Mouse (Mus musculus): ENCODE results near the gene Psmc5. TPM values are rescaled to one million over a fixed set of nuclear protein-coding genes. Genes with fewer than 3 reads are reported as not detected.
A peak's percentile ranks its signal among the peaks of the same experiment; 100 is the strongest.

The Psmc5 gene
- total and polyA plus RNA-seq, 2 experiments = 37.7 to 65.2 TPM

GRCm38 (mm10) chr11:106274374-106274773, 18.4 kb downstream of the Psmc5 start:
- Histone ChIP-seq H3K79me2 (ENCODE audit: control insufficient read depth, insufficient read depth, low read length) (peaks cover 10% of the 10 kb centered on the region; the same call in 1 of the 2 replicates), H3K4me1 (ENCODE audit: control insufficient read depth, insufficient read depth, low read length) (peaks cover 16% of the 10 kb centered on the region), H3K9ac (ENCODE audit: low read depth, low read length) (no peak overlapping the region), H3K27ac (replicated peaks; ENCODE audit: insufficient read depth, low read depth, low read length) (no peak overlapping the region), H3K36me3 (ENCODE audit: control insufficient read depth, insufficient read depth, low read length) (no peaks in the 10 kb centered on the region), H3K4me3 (ENCODE audit: insufficient read depth, low read depth, low read length) (no peak overlapping the region), H3K27me3 (ENCODE audit: control insufficient read depth, insufficient read depth, low read length) (no peaks in the 10 kb centered on the region)
- no peak for TF ChIP-seq CTCF (IDR thresholded peaks at IDR 0.05; ENCODE audit: low read depth, low read length)
- no peak for TF ChIP-seq POLR2A (IDR thresholded peaks at IDR 0.05; ENCODE audit: extremely low read depth, insufficient read depth, low read length)
- DNase-seq (ENCODE audit: extremely low read depth, low read depth, low spot score) = no peak
- 94% methylated on average over 1 of the region's 1 CpGs for WGBS

- DNase-seq (ENCODE audit: extremely low read depth, low read depth, low spot score) = peak; percentile 38
- H3K4me3 ChIP-seq (ENCODE audit: insufficient read depth, low read depth, low read length) = no peak overlapping the region
- H3K27me3 ChIP-seq (ENCODE audit: control insufficient read depth, insufficient read depth, low read length) = no peaks in the 10 kb centered on the region
- no peaks in the 10 kb centered on the region for H3K36me3 ChIP-seq (ENCODE audit: control insufficient read depth, insufficient read depth, low read length)
- peaks cover 10% of the 10 kb centered on the region; the same call in 1 of the 2 replicates for H3K79me2 ChIP-seq (ENCODE audit: control insufficient read depth, insufficient read depth, low read length)
- 80% methylated on average over 7 of the region's 7 CpGs for WGBS
- no peak overlapping the region for H3K27ac ChIP-seq (replicated peaks; ENCODE audit: insufficient read depth, low read depth, low read length)
- H3K9ac ChIP-seq (ENCODE audit: low read depth, low read length) = no peak overlapping the region
- peaks cover 15% of the 10 kb centered on the region for H3K4me1 ChIP-seq (ENCODE audit: control insufficient read depth, insufficient read depth, low read length)
- TF ChIP-seq POLR2A (IDR thresholded peaks at IDR 0.05; ENCODE audit: extremely low read depth, insufficient read depth, low read length) (no peak), CTCF (IDR thresholded peaks at IDR 0.05; ENCODE audit: low read depth, low read length) (no peak)
Measured at GRCm38 (mm10) chr11:106274971-106275411, 19.0 kb downstream of the Psmc5 start.

GRCm38 (mm10) chr11:106276454-106276853, 20.5 kb downstream of the Psmc5 start, which contains the start of gene Tcam1:
Gene Tcam1, plus strand, starts transcription at chr11:106276672.
- no peaks in the 10 kb centered on the region for H3K36me3 ChIP-seq (ENCODE audit: control insufficient read depth, insufficient read depth, low read length)
- no peak within 1 kb of the TSS for H3K27ac ChIP-seq (replicated peaks; ENCODE audit: insufficient read depth, low read depth, low read length)
- H3K4me3 ChIP-seq (ENCODE audit: insufficient read depth, low read depth, low read length) = no peak within 1 kb of the TSS
- no peak for TF ChIP-seq POLR2A (IDR thresholded peaks at IDR 0.05; ENCODE audit: extremely low read depth, insufficient read depth, low read length)
- peak; percentile 96 for TF ChIP-seq CTCF (IDR thresholded peaks at IDR 0.05; ENCODE audit: low read depth, low read length)
- H3K4me1 ChIP-seq (ENCODE audit: control insufficient read depth, insufficient read depth, low read length) = peaks cover 6% of the 10 kb centered on the region; the same call in 1 of the 2 replicates
- no peaks in the 10 kb centered on the region for H3K27me3 ChIP-seq (ENCODE audit: control insufficient read depth, insufficient read depth, low read length)
- no peak within 1 kb of the TSS for H3K9ac ChIP-seq (ENCODE audit: low read depth, low read length)
- 2% methylated on average over 25 of the region's 25 CpGs for WGBS
- no peaks in the 10 kb centered on the region for H3K79me2 ChIP-seq (ENCODE audit: control insufficient read depth, insufficient read depth, low read length)
- DNase-seq (ENCODE audit: extremely low read depth, low read depth, low spot score) = peak; percentile 88

GRCm38 (mm10) chr11:106282452-106282851, 26.5 kb downstream of the Psmc5 start:
- no peak overlapping the region for H3K4me3 ChIP-seq (ENCODE audit: insufficient read depth, low read depth, low read length)
- H3K27me3 ChIP-seq (ENCODE audit: control insufficient read depth, insufficient read depth, low read length) = no peaks in the 10 kb centered on the region
- no peak overlapping the region for H3K9ac ChIP-seq (ENCODE audit: low read depth, low read length)
- no peak for DNase-seq (ENCODE audit: extremely low read depth, low read depth, low spot score)
- H3K4me1 ChIP-seq (ENCODE audit: control insufficient read depth, insufficient read depth, low read length) = no peaks in the 10 kb centered on the region
- TF ChIP-seq CTCF (IDR thresholded peaks at IDR 0.05; ENCODE audit: low read depth, low read length) (no peak), POLR2A (IDR thresholded peaks at IDR 0.05; ENCODE audit: extremely low read depth, insufficient read depth, low read length) (no peak)
- H3K36me3 ChIP-seq (ENCODE audit: control insufficient read depth, insufficient read depth, low read length) = no peaks in the 10 kb centered on the region
- H3K27ac ChIP-seq (replicated peaks; ENCODE audit: insufficient read depth, low read depth, low read length) = no peak overlapping the region
- no peaks in the 10 kb centered on the region for H3K79me2 ChIP-seq (ENCODE audit: control insufficient read depth, insufficient read depth, low read length)
- WGBS = 79% methylated on average over 6 of the region's 6 CpGs

GRCm38 (mm10) chr11:106283371-106283770, 27.4 kb downstream of the Psmc5 start:
- Histone ChIP-seq H3K4me3 (ENCODE audit: insufficient read depth, low read depth, low read length) (no peak overlapping the region), H3K9ac (ENCODE audit: low read depth, low read length) (no peak overlapping the region), H3K36me3 (ENCODE audit: control insufficient read depth, insufficient read depth, low read length) (no peaks in the 10 kb centered on the region), H3K27ac (replicated peaks; ENCODE audit: insufficient read depth, low read depth, low read length) (no peak overlapping the region), H3K4me1 (ENCODE audit: control insufficient read depth, insufficient read depth, low read length) (no peaks in the 10 kb centered on the region), H3K27me3 (ENCODE audit: control insufficient read depth, insufficient read depth, low read length) (no peaks in the 10 kb centered on the region), H3K79me2 (ENCODE audit: control insufficient read depth, insufficient read depth, low read length) (no peaks in the 10 kb centered on the region)
- no peak for DNase-seq (ENCODE audit: extremely low read depth, low read depth, low spot score)
- no peak for TF ChIP-seq POLR2A (IDR thresholded peaks at IDR 0.05; ENCODE audit: extremely low read depth, insufficient read depth, low read length)
- TF ChIP-seq CTCF (IDR thresholded peaks at IDR 0.05; ENCODE audit: low read depth, low read length) = no peak
- WGBS = 84% methylated on average over 4 of the region's 4 CpGs

- no peak for TF ChIP-seq POLR2A (IDR thresholded peaks at IDR 0.05; ENCODE audit: extremely low read depth, insufficient read depth, low read length)
- no peak for TF ChIP-seq CTCF (IDR thresholded peaks at IDR 0.05; ENCODE audit: low read depth, low read length)
- Histone ChIP-seq H3K36me3 (ENCODE audit: control insufficient read depth, insufficient read depth, low read length) (no peaks in the 10 kb centered on the region), H3K9ac (ENCODE audit: low read depth, low read length) (no peak overlapping the region), H3K27ac (replicated peaks; ENCODE audit: insufficient read depth, low read depth, low read length) (no peak overlapping the region), H3K4me1 (ENCODE audit: control insufficient read depth, insufficient read depth, low read length) (no peaks in the 10 kb centered on the region), H3K27me3 (ENCODE audit: control insufficient read depth, insufficient read depth, low read length) (no peaks in the 10 kb centered on the region), H3K4me3 (ENCODE audit: insufficient read depth, low read depth, low read length) (no peak overlapping the region), H3K79me2 (ENCODE audit: control insufficient read depth, insufficient read depth, low read length) (no peaks in the 10 kb centered on the region)
- 69% methylated on average over 8 of the region's 8 CpGs for WGBS
- no peak for DNase-seq (ENCODE audit: extremely low read depth, low read depth, low spot score)
Measured at GRCm38 (mm10) chr11:106284126-106284525, 28.2 kb downstream of the Psmc5 start.
